Mouse (Mus musculus) embryonic fibroblast, embryonic 13.5 days (primary cell): ENCODE measurements around the gene Gm9745.
"Not testable (repeated sequence)": the region's sequence is repeated elsewhere in the genome, so short reads cannot be mapped to it uniquely, and the experiment has no call there.

ENCODE experiments used
- CTCF ChIP-seq: IDR thresholded peaks from 2 replicates; pipeline ENCODE4 v1.5.1; 2011; ENCODE audit warnings: mild to moderate bottlenecking, control low read depth, low read length, moderate library complexity, borderline replicate concordance; ENCODE audit not compliant: insufficient read depth
- POLR2A ChIP-seq: IDR thresholded peaks from 2 replicates; pipeline ENCODE4 v1.6.1; 2011; ENCODE audit warnings: low read depth, mild to moderate bottlenecking, control low read depth, low read length, moderate library complexity

DNA sequence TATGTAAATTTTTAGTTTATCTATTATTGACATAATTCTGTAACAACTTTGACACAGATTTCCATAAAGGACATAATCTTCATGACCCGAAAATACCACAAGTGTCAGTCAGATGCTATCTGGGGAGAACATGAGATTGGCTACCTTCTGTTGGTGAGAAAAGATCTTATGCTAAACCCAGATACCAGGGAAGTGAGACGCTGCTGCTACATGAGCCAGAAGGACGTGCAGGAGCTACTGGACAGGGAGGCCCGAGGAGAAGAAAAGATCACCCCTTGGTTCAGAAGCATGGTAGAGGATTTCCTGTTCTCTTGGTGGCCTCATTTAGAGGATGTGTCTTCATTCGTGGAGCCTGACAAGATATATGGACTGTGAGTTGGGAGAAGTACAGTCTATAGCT, 11.0 kb upstream of the Gm9745 start:
- not testable (repeated sequence) for TF ChIP-seq CTCF, POLR2A
